Mouse (Mus musculus) ovary, postnatal 36 days (tissue): Measurements from ENCODE around the gene Dnajc1.
A peak's percentile ranks its signal among the peaks of the same experiment; 100 is the strongest.

ENCODE experiments used
- DNase-seq: peaks from one replicate; pipeline ENCODE4 v3.0.0; 2022; ENCODE audit warnings: low spot score, mixed read lengths

The Dnajc1 gene

GRCm38 (mm10) chr2:18195691-18196396 is 196.8 kb downstream of the Dnajc1 start:
- peak; percentile 45 for DNase-seq

GRCm38 (mm10) chr2:18195285-18195684 is 197.3 kb downstream of the Dnajc1 start:
- DNase-seq = no peak

GRCm38 (mm10) chr2:18188367-18188766 is 204.3 kb downstream of the Dnajc1 start:
- no peak for DNase-seq

GRCm38 (mm10) chr2:18183079-18183478 is 209.6 kb downstream of the Dnajc1 start:
- DNase-seq = no peak

GRCm38 (mm10) chr2:18181631-18182030 is 211.0 kb downstream of the Dnajc1 start:
- no peak for DNase-seq

DNA sequence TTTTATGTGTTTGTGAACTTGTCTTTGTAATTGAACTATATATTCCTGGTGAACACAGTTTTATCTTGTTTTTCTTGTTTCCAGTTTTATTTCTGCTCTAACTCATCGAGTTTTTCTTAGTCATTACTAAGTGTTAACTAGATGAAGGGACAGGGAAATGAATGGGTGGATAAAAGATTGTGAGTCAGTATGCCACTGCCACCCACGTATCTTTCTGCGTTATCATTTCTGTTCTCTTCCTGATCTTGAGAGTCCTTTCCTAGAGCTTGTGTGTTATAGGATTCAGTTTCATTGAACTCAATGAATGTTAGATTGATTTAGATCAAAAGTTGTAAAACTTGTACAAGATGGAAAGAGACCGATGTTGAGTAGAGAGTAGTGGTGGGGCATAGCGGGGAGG is 212.3 kb downstream of the Dnajc1 start:
- DNase-seq = no peak

GRCm38 (mm10) chr2:18176235-18176634 is 216.4 kb downstream of the Dnajc1 start:
- no peak for DNase-seq

DNA sequence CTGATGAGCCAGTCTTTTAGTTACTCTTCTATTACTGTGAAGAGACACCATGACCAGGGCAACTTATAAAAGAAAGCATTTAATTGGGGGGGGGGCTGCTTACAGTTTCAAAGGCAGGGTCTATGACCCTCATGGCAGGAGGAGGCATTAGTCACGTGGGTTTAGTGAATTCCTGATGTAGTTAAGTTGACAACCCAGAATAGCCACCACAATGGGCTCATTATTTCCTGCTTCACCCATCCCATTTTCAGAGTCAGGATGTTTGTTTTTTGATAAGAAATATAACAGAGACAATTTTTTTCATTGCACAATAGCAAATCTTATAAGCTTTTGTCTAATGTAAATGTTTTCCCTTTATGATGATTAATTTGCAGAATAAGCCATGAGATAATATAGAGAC is 217.4 kb downstream of the Dnajc1 start:
- no peak for DNase-seq

DNA sequence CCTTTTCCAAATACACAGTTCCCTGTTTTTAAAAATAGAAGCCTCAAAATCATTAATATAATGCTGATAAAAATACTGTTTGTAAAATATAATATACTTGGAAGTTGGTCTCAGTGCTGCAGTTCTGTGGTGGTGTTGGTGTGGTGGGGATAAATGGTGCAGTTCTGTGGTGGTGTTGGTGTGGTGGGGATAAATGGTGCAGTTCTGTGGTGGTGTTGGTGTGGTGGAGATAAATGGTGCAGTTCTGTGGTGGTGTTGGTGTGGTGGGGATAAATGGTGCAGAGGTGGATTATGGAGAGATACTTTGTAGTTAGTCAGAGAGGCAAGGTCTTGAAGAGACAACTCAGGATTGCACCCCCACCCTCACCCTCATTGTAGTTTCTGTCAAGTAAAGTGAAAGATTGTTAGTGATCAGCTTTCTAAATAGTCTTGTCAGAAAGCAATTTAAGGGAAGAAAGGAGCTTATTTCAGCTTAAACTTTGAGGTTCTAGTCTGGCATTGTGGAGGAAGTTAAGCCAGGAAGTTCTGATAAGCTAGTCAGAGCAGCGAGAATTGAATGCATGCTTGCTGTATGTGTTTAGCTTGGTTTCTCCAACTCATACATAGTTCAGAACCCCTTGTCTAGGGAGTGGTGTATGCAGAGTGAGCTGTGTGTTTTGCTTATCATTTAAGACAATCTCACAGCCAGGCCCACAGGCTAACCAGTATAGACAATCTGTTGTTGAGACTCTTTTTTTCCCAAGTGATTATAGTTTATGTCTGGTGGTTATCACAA is 223.3 kb downstream of the Dnajc1 start:
- no peak for DNase-seq

DNA sequence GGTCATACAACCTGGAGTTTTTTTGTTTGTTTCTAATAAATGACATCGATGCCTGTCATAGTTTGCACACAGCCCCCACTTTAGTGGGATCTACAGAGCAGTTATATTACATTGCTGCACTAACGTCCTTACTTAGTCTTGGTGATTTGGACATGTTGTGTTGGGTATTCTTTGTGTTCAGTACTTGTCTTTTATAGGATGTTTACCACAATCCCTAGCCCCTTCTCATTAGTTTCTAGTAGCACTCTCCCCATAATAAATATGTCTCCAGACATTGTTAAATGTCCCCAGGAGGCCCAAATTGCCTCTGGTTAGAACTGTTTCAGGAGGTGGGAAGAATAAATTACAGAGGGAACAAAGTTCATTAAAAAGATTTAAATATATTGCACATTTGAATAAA is 227.1 kb downstream of the Dnajc1 start:
- DNase-seq = no peak

DNA sequence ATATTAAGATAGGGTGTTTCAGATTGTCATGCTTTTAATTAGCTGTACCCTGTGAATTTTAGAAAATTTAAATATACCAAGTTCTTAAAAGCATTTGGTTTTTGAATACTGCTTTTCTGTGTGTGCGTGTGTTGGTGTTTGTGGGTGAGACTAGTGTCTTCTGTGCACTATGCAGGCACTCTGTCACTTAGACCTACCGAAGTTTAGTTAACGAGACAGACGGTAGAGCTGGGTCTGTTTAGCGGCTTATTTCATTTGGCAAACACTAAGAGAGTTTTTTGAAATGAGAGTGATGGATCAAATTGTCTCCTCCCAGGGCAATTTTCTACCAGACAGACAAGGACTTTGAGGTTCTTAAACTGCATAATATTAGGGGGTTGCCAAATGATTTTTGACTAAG is 231.6 kb downstream of the Dnajc1 start:
- no peak for DNase-seq

GRCm38 (mm10) chr2:18159426-18159825 is 233.2 kb downstream of the Dnajc1 start:
- no peak for DNase-seq

DNA sequence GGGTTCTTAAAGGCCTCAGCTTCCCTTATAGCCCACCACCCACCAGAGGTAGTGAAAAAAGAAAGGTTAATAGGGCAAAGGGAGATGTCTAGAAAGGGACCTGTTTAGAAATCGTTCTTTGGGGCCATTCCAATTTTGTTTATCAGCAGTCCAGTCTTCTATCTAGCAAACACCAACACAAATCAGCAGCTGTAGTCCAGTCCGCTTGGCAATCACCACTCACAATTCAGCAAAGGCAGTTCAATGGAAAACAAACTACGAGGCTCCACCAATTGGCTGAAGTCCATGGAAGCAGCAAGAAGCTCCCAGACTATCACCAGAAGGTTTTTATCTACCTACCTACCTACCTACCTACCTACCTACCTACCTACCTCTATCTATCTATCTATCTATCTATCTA is 236.5 kb downstream of the Dnajc1 start:
- no peak for DNase-seq
